Mouse (Mus musculus): ENCODE data around the gene Dcaf11. TPM values are rescaled to one million over a fixed set of nuclear protein-coding genes. Genes with fewer than 3 reads are reported as not detected.

Gene Dcaf11
- polyA plus RNA-seq, 1 experiment from 2014 or later, result 72.9 TPM

GRCm38 (mm10) chr14:55578668-55579269 is 19.0 kb downstream of the Dcaf11 start:
- peaks cover 6% of the 10 kb centered on the region; the same call in 1 of the 2 replicates for H3K36me3 ChIP-seq (ENCODE audit: control insufficient read depth, insufficient read depth, low read length)
- H3K27me3 ChIP-seq (ENCODE audit: control insufficient read depth, insufficient read depth, low read depth, low read length), result no peaks in the 10 kb centered on the region
- H3K4me1 ChIP-seq (replicated peaks; ENCODE audit: control insufficient read depth, insufficient read depth, low read length), result peaks cover 16% of the 10 kb centered on the region
- H3K27ac ChIP-seq (ENCODE audit: low read length), result peak overlapping the region; percentile 94
- H3K4me3 ChIP-seq (ENCODE audit: low read length), result peak overlapping the region; percentile 95
- peak; percentile 42 for ATAC-seq (ENCODE audit: low read depth)
- WGBS, result 22% methylated on average over 6 of the region's 6 CpGs
- no peaks in the 10 kb centered on the region for H3K9me3 ChIP-seq (ENCODE audit: control insufficient read depth, low read length)
- H3K4me2 ChIP-seq (ENCODE audit: low read depth, low read length), result peak overlapping the region; percentile 75
- peak overlapping the region; percentile 97 for H3K9ac ChIP-seq (ENCODE audit: low read length)

DNA sequence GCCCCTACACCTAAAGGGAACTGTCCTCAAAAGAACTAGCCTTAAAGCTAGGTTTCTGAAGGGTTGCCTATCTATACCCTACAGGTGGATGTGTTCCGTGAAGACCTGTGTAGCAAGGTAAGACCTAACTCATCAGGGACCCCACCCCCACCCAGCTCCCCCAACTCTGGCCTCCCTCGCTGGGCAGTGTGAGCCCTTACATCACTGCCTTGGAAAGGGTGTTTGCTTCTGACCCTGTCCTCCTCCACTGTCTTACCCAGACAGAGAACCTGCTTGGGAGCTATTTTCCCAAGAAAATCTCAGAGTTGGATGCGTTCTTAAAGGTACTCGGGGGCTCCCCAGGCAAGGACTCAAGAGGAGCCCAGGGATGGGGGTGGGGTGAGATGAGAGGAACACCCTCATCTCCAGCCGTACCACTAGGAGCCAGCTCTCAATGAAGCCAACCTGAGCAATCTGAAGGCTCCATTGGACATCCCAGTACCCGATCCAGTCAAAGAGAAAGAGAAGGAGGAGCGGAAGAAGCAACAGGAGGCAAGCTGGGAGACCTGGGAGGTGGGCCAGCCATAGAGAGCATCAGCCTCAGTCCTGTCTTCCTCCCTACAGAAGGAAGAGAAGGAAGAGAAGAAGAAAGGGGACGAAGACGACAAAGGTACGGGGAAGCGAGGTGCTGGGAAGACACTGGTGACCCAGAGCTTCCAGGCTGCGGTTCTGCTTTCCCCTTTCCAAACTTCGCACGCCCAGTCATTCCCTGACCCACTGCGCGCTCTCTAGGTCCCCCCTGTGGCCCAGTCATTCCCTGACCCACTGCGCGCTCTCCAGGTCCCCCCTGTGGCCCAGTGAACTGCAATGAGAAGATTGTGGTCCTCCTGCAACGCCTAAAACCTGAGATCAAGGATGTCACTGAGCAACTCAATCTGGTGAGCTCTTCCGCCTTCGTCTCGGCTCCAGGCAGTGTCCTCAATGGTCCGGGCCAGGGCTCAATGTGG is 20.0 kb downstream of the Dcaf11 start:
- no peaks in the 10 kb centered on the region for H3K9me3 ChIP-seq (ENCODE audit: control insufficient read depth, low read length)
- H3K27ac ChIP-seq (ENCODE audit: low read length), result no peak overlapping the region
- H3K27me3 ChIP-seq (ENCODE audit: control insufficient read depth, insufficient read depth, low read depth, low read length), result no peaks in the 10 kb centered on the region; the same call in 1 of the 2 replicates
- no peak overlapping the region for H3K9ac ChIP-seq (ENCODE audit: low read length)
- H3K36me3 ChIP-seq (ENCODE audit: control insufficient read depth, insufficient read depth, low read length), result peaks cover 6% of the 10 kb centered on the region; the same call in 1 of the 2 replicates
- whole genome bisulfite sequencing, result 83% methylated on average over 23 of the region's 23 CpGs
- peaks cover 16% of the 10 kb centered on the region for H3K4me1 ChIP-seq (replicated peaks; ENCODE audit: control insufficient read depth, insufficient read depth, low read length)
- H3K4me3 ChIP-seq (ENCODE audit: low read length), result no peak overlapping the region
- H3K4me2 ChIP-seq (ENCODE audit: low read depth, low read length), result no peak overlapping the region
- ATAC-seq (ENCODE audit: low read depth), result no peak

- no peaks in the 10 kb centered on the region; the same call in 1 of the 2 replicates for H3K27me3 ChIP-seq (ENCODE audit: control insufficient read depth, insufficient read depth, low read depth, low read length)
- no peak overlapping the region for H3K9ac ChIP-seq (ENCODE audit: low read length)
- H3K4me2 ChIP-seq (ENCODE audit: low read depth, low read length), result no peak overlapping the region
- WGBS, result 90% methylated on average over 16 of the region's 16 CpGs
- H3K4me3 ChIP-seq (ENCODE audit: low read length), result no peak overlapping the region
- H3K4me1 ChIP-seq (replicated peaks; ENCODE audit: control insufficient read depth, insufficient read depth, low read length), result peaks cover 18% of the 10 kb centered on the region
- no peaks in the 10 kb centered on the region for H3K9me3 ChIP-seq (ENCODE audit: control insufficient read depth, low read length)
- H3K27ac ChIP-seq (ENCODE audit: low read length), result no peak overlapping the region
- H3K36me3 ChIP-seq (ENCODE audit: control insufficient read depth, insufficient read depth, low read length), result peaks cover 6% of the 10 kb centered on the region; the same call in 1 of the 2 replicates
- ATAC-seq (ENCODE audit: low read depth), result no peak
These were observed 20.9 kb downstream of the Dcaf11 start for GRCm38 (mm10) chr14:55580731-55581130.

DNA sequence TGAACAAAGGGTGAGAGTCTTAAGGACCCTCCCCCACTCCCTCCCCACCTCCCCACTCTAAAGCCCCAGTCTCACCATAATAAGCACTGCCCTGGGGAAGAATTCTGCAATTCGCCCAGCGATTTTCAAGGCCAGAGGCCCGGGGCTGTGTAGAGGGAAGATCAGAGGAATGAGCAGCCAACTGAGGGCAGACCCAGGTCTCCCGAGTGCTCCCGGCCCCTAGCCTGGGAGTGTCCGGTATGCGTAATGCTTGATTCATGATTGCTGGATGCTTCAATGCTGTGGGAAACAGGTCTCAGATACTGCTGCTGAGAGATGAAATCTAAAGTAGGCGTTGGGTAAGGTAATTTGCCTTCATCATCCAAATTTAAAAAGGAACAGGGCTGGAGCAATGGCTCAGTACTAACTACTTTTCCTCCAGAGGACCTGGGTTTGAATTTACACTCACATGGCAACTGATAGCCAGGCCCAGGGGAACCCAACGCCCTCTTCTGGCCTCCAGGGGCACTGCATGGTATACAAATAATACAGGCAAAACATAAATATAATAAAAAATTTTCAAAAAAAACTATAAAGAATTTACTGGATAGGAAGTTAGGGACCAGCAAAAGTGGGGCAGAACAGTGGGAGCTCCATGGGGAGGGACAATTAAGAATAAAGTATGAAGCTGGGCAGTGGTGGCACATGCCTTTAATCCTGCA is 22.3 kb downstream of the Dcaf11 start:
- Histone ChIP-seq H3K9ac (ENCODE audit: low read length) (no peak overlapping the region), H3K4me1 (replicated peaks; ENCODE audit: control insufficient read depth, insufficient read depth, low read length) (peaks cover 14% of the 10 kb centered on the region), H3K27me3 (ENCODE audit: control insufficient read depth, insufficient read depth, low read depth, low read length) (no peaks in the 10 kb centered on the region; the same call in 1 of the 2 replicates), H3K4me2 (ENCODE audit: low read depth, low read length) (no peak overlapping the region), H3K27ac (ENCODE audit: low read length) (no peak overlapping the region), H3K36me3 (ENCODE audit: control insufficient read depth, insufficient read depth, low read length) (peaks cover 6% of the 10 kb centered on the region; the same call in 1 of the 2 replicates), H3K9me3 (ENCODE audit: control insufficient read depth, low read length) (no peaks in the 10 kb centered on the region), H3K4me3 (ENCODE audit: low read length) (no peak overlapping the region)
- no peak for ATAC-seq (ENCODE audit: low read depth)
- 74% methylated on average over 9 of the region's 9 CpGs for WGBS

GRCm38 (mm10) chr14:55584303-55584701 is 24.5 kb downstream of the Dcaf11 start:
- H3K27me3 ChIP-seq (ENCODE audit: control insufficient read depth, insufficient read depth, low read depth, low read length), result no peaks in the 10 kb centered on the region; the same call in 1 of the 2 replicates
- H3K4me2 ChIP-seq (ENCODE audit: low read depth, low read length), result peak overlapping the region; percentile 83
- peak overlapping the region; percentile 78 for H3K9ac ChIP-seq (ENCODE audit: low read length)
- H3K4me1 ChIP-seq (replicated peaks; ENCODE audit: control insufficient read depth, insufficient read depth, low read length), result peaks cover 7% of the 10 kb centered on the region
- no peak overlapping the region for H3K27ac ChIP-seq (ENCODE audit: low read length)
- ATAC-seq (ENCODE audit: low read depth), result no peak
- H3K36me3 ChIP-seq (ENCODE audit: control insufficient read depth, insufficient read depth, low read length), result peaks cover 11% of the 10 kb centered on the region
- WGBS, result 31% methylated on average over 5 of the region's 5 CpGs
- peak overlapping the region; percentile 64 for H3K4me3 ChIP-seq (ENCODE audit: low read length)
- H3K9me3 ChIP-seq (ENCODE audit: control insufficient read depth, low read length), result no peaks in the 10 kb centered on the region

- H3K4me2 ChIP-seq (ENCODE audit: low read depth, low read length), result peak within 1 kb of the TSS; percentile 83
- peaks cover 11% of the 10 kb centered on the region for H3K36me3 ChIP-seq (ENCODE audit: control insufficient read depth, insufficient read depth, low read length)
- peak within 1 kb of the TSS; percentile 64 for H3K4me3 ChIP-seq (ENCODE audit: low read length)
- H3K27me3 ChIP-seq (ENCODE audit: control insufficient read depth, insufficient read depth, low read depth, low read length), result no peaks in the 10 kb centered on the region; the same call in 1 of the 2 replicates
- no peaks in the 10 kb centered on the region for H3K9me3 ChIP-seq (ENCODE audit: control insufficient read depth, low read length)
- WGBS, result 4% methylated on average over 42 of the region's 43 CpGs
- H3K4me1 ChIP-seq (replicated peaks; ENCODE audit: control insufficient read depth, insufficient read depth, low read length), result peaks cover 10% of the 10 kb centered on the region
- peak within 1 kb of the TSS; percentile 78 for H3K9ac ChIP-seq (ENCODE audit: low read length)
- peak; percentile 80 for ATAC-seq (ENCODE audit: low read depth)
- no peak within 1 kb of the TSS for H3K27ac ChIP-seq (ENCODE audit: low read length)
These were observed 25.1 kb downstream of the Dcaf11 start, which contains the start of gene Emc9 for GRCm38 (mm10) chr14:55584702-55585565. Gene Emc9 (minus strand): TSS chr14:55585302.

GRCm38 (mm10) chr14:55585566-55585960 is 25.8 kb downstream of the Dcaf11 start:
- Histone ChIP-seq H3K4me3 (ENCODE audit: low read length) (peak overlapping the region; percentile 64), H3K9ac (ENCODE audit: low read length) (no peak overlapping the region), H3K9me3 (ENCODE audit: control insufficient read depth, low read length) (no peaks in the 10 kb centered on the region), H3K36me3 (ENCODE audit: control insufficient read depth, insufficient read depth, low read length) (peaks cover 9% of the 10 kb centered on the region), H3K4me2 (ENCODE audit: low read depth, low read length) (peak overlapping the region; percentile 83), H3K4me1 (replicated peaks; ENCODE audit: control insufficient read depth, insufficient read depth, low read length) (peaks cover 13% of the 10 kb centered on the region), H3K27ac (ENCODE audit: low read length) (no peak overlapping the region), H3K27me3 (ENCODE audit: control insufficient read depth, insufficient read depth, low read depth, low read length) (no peaks in the 10 kb centered on the region; the same call in 1 of the 2 replicates)
- 0 out of 2 replicates have a peak, but pooled peaks have one; percentile 16 for ATAC-seq (ENCODE audit: low read depth)
- WGBS, result 43% methylated on average over 6 of the region's 6 CpGs

- no peak overlapping the region for H3K4me3 ChIP-seq (ENCODE audit: low read length)
- H3K36me3 ChIP-seq (ENCODE audit: control insufficient read depth, insufficient read depth, low read length), result peaks cover 9% of the 10 kb centered on the region
- ATAC-seq (ENCODE audit: low read depth), result no peak
- H3K9ac ChIP-seq (ENCODE audit: low read length), result no peak overlapping the region
- peaks cover 13% of the 10 kb centered on the region for H3K4me1 ChIP-seq (replicated peaks; ENCODE audit: control insufficient read depth, insufficient read depth, low read length)
- H3K27ac ChIP-seq (ENCODE audit: low read length), result no peak overlapping the region
- 88% methylated on average over 2 of the region's 2 CpGs for WGBS
- H3K4me2 ChIP-seq (ENCODE audit: low read depth, low read length), result no peak overlapping the region
- no peaks in the 10 kb centered on the region for H3K9me3 ChIP-seq (ENCODE audit: control insufficient read depth, low read length)
- H3K27me3 ChIP-seq (ENCODE audit: control insufficient read depth, insufficient read depth, low read depth, low read length), result no peaks in the 10 kb centered on the region; the same call in 1 of the 2 replicates
These were observed 26.3 kb downstream of the Dcaf11 start for GRCm38 (mm10) chr14:55586149-55586548.
